Mouse (Mus musculus): ENCODE measurements around the gene Aox2. TPM values are rescaled to one million over a fixed set of nuclear protein-coding genes. Genes with fewer than 3 reads are reported as not detected.

Aox2 gene
- total RNA-seq, 1 experiment from 2014 or later: 0.09 TPM

- peak; percentile 40 for ATAC-seq (replicated peaks; ENCODE audit: low read depth, poor library complexity, severe bottlenecking)
These were observed 115.4 kb downstream of the Aox2 start for GRCm38 (mm10) chr1:58393284-58394195.

GRCm38 (mm10) chr1:58395341-58395740, 117.2 kb downstream of the Aox2 start:
- no peak for ATAC-seq (replicated peaks; ENCODE audit: low read depth, poor library complexity, severe bottlenecking)

GRCm38 (mm10) chr1:58396179-58396578, 118.1 kb downstream of the Aox2 start:
- no peak for ATAC-seq (replicated peaks; ENCODE audit: low read depth, poor library complexity, severe bottlenecking)

- ATAC-seq (replicated peaks; ENCODE audit: low read depth, poor library complexity, severe bottlenecking): no peak
These were observed 119.6 kb downstream of the Aox2 start for GRCm38 (mm10) chr1:58397731-58398130.

- ATAC-seq (replicated peaks; ENCODE audit: low read depth, poor library complexity, severe bottlenecking): no peak
These were observed 123.3 kb downstream of the Aox2 start for GRCm38 (mm10) chr1:58401396-58401795.

GRCm38 (mm10) chr1:58403745-58404144, 125.6 kb downstream of the Aox2 start:
- ATAC-seq (replicated peaks; ENCODE audit: low read depth, poor library complexity, severe bottlenecking): no peak

GRCm38 (mm10) chr1:58407321-58407720, 129.2 kb downstream of the Aox2 start:
- no peak for ATAC-seq (replicated peaks; ENCODE audit: low read depth, poor library complexity, severe bottlenecking)

GRCm38 (mm10) chr1:58408141-58408540, 130.0 kb downstream of the Aox2 start:
- ATAC-seq (replicated peaks; ENCODE audit: low read depth, poor library complexity, severe bottlenecking): no peak

GRCm38 (mm10) chr1:58409553-58410197, 131.5 kb downstream of the Aox2 start:
- no peak for ATAC-seq (replicated peaks; ENCODE audit: low read depth, poor library complexity, severe bottlenecking)

- ATAC-seq (replicated peaks; ENCODE audit: low read depth, poor library complexity, severe bottlenecking): no peak
These were observed 132.1 kb downstream of the Aox2 start for GRCm38 (mm10) chr1:58410198-58410588.

GRCm38 (mm10) chr1:58410776-58411175, 132.7 kb downstream of the Aox2 start:
- ATAC-seq (replicated peaks; ENCODE audit: low read depth, poor library complexity, severe bottlenecking): no peak

GRCm38 (mm10) chr1:58415442-58415841, 137.3 kb downstream of the Aox2 start:
- no peak for ATAC-seq (replicated peaks; ENCODE audit: low read depth, poor library complexity, severe bottlenecking)

- ATAC-seq (replicated peaks; ENCODE audit: low read depth, poor library complexity, severe bottlenecking): peak; percentile 50
These were observed 137.9 kb downstream of the Aox2 start for GRCm38 (mm10) chr1:58416048-58416447.

- no peak for ATAC-seq (replicated peaks; ENCODE audit: low read depth, poor library complexity, severe bottlenecking)
These were observed 141.9 kb downstream of the Aox2 start for GRCm38 (mm10) chr1:58420032-58420431.

GRCm38 (mm10) chr1:58420961-58421360, 142.8 kb downstream of the Aox2 start:
- ATAC-seq (replicated peaks; ENCODE audit: low read depth, poor library complexity, severe bottlenecking): no peak

GRCm38 (mm10) chr1:58422879-58423278, 144.8 kb downstream of the Aox2 start:
- peak; percentile 64 for ATAC-seq (replicated peaks; ENCODE audit: low read depth, poor library complexity, severe bottlenecking)

- peak; percentile 75 for ATAC-seq (replicated peaks; ENCODE audit: low read depth, poor library complexity, severe bottlenecking)
These were observed 145.5 kb downstream of the Aox2 start, which contains the start of gene Clk1 for GRCm38 (mm10) chr1:58423371-58424248. Gene Clk1 (minus strand): TSS chr1:58424066.

GRCm38 (mm10) chr1:58424551-58424950, 146.4 kb downstream of the Aox2 start:
- ATAC-seq (replicated peaks; ENCODE audit: low read depth, poor library complexity, severe bottlenecking): no peak
